Mouse (Mus musculus): ENCODE data around the gene Rock2. TPM values are rescaled to one million over a fixed set of nuclear protein-coding genes. Genes with fewer than 3 reads are reported as not detected.

Gene Rock2
- polyA plus RNA-seq (2012; rRNA removed) = 3.0 and 3.1 TPM in 2 replicates

DNA sequence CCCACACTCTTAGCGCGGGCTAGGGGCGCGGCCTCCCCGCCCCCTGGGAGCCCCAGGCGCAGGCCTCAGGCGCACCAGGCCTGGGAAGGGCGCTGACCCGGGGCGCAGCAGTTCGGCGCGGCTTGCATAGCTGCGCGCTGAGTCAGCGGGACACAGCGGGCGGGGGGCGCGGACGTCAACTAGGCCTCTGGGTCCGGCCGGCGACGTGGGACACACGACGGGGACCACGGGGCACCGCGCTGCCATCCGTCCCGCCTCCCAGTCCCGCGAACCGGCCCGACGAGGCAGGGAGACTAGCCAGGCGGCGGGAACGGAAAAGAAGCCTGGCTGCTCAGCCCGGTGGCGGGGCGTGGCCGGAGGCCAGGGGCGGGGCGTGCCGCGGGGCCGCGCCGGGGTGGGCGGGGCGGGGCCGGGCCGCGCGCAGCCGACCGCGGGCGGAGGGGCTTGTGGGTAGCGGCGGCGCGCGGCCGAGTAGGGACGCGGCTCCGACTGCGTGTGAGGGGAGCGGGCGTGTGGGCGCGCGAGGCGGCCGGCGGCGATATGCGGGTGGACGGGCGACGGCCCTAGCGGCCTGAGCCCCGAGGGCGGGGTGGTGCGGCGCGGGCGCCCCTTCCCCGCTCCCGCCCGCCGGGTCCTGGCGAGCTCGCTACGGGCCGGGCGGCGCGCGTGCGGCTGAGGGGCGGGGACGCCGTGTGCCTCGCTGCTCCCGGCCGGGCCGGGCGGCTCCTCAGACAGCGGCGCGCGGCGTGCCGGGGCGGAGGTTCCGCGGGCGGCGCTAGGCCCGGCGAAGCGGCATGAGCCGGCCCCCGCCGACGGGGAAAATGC lies at the start of gene Rock2:
Gene Rock2 (plus strand): TSS at position 500 of the 825 bp plus-strand sequence.
- H3K4me1 ChIP-seq (ENCODE audit: control insufficient read depth, insufficient read depth, insufficient read length) = peaks cover 2% of the 10 kb centered on the region
- no peaks in the 10 kb centered on the region for H3K36me3 ChIP-seq (ENCODE audit: control insufficient read depth, insufficient read depth, low read length)
- peak; percentile 35 to 79 for DNase-seq (ENCODE audit: low read depth in 1 of 2, low spot score in 2 of 2)
- under 1% methylated on average over 83 of the region's 130 CpGs for WGBS
- peak within 1 kb of the TSS; percentile 98 for H3K4me3 ChIP-seq (ENCODE audit: extremely low read depth, insufficient read depth, insufficient read length)
- H3K27me3 ChIP-seq (ENCODE audit: control insufficient read depth, insufficient read depth, low read length) = no peaks in the 10 kb centered on the region
- H3K27ac ChIP-seq (ENCODE audit: insufficient read depth, low read length) = peak within 1 kb of the TSS; percentile 99
- TF ChIP-seq CTCF (IDR thresholded peaks at IDR 0.05; ENCODE audit: extremely low read depth, insufficient read depth, insufficient read length, insufficient replicate concordance) (no peak), POLR2A (IDR thresholded peaks at IDR 0.05; ENCODE audit: low read depth, low read length) (peak; percentile 43; the same call in 1 of the 2 replicates)

DNA sequence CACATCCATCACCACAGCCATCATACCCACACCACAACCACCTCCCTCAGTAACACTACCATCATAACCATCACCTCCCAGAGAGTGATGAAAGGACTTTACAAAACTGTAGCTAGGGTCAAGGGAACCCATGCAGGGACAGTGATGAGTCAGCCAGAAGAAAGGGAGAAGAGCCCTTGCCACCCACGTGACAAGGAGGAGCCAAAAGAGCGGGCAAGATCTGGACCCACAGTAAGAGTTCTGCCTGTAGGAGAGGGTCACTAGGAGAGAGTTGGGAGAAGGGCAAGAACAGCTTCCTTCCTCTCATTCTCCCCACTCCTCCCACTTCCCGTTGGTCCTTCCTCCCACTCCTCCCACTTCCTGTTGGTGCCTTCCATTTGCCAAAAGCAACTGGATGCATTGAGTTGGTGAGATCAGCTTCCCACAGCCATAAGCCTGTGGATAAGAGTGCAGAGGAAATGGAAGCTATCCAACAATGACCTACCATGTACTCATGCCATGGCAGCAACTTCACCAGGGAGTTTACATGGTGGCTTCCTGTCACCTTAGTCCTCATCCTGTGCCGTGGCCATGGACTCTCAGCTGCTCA lies 47.4 kb upstream of the Rock2 start:
- H3K4me3 ChIP-seq (ENCODE audit: extremely low read depth, insufficient read depth, insufficient read length) = no peak overlapping the region
- no peak overlapping the region for H3K27ac ChIP-seq (ENCODE audit: insufficient read depth, low read length)
- no peak for DNase-seq (ENCODE audit: low read depth in 1 of 2, low spot score in 2 of 2)
- TF ChIP-seq POLR2A (IDR thresholded peaks at IDR 0.05; ENCODE audit: low read depth, low read length) (no peak), CTCF (IDR thresholded peaks at IDR 0.05; ENCODE audit: extremely low read depth, insufficient read depth, insufficient read length, insufficient replicate concordance) (no peak)
- H3K4me1 ChIP-seq (ENCODE audit: control insufficient read depth, insufficient read depth, insufficient read length) = no peaks in the 10 kb centered on the region
- 67% methylated on average over 4 of the region's 4 CpGs for WGBS
- no peaks in the 10 kb centered on the region for H3K27me3 ChIP-seq (ENCODE audit: control insufficient read depth, insufficient read depth, low read length)
- no peaks in the 10 kb centered on the region for H3K36me3 ChIP-seq (ENCODE audit: control insufficient read depth, insufficient read depth, low read length)

DNA sequence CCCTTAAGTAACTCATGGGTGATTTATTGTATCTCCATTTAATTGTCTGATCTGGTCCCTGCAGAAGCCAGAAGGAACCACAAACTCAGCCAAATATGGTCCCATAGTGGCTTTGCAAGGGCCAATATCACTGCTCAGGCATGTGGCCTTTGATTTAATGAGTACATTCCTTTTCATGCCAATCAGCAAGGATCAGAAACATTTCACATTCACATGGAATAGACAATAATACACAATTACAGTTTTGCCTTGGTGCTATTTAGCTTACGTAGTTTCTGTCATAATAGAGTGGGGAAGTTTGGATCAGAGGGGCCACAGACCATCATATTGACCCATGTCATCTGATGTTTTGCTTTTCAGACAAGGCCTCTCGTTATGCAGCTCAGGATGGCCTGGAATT lies 46.2 kb upstream of the Rock2 start:
- H3K27me3 ChIP-seq (ENCODE audit: control insufficient read depth, insufficient read depth, low read length) = no peaks in the 10 kb centered on the region
- 89% methylated on average over 2 of the region's 2 CpGs for WGBS
- H3K4me3 ChIP-seq (ENCODE audit: extremely low read depth, insufficient read depth, insufficient read length) = no peak overlapping the region
- no peaks in the 10 kb centered on the region for H3K4me1 ChIP-seq (ENCODE audit: control insufficient read depth, insufficient read depth, insufficient read length)
- no peaks in the 10 kb centered on the region for H3K36me3 ChIP-seq (ENCODE audit: control insufficient read depth, insufficient read depth, low read length)
- H3K27ac ChIP-seq (ENCODE audit: insufficient read depth, low read length) = no peak overlapping the region
- TF ChIP-seq POLR2A (IDR thresholded peaks at IDR 0.05; ENCODE audit: low read depth, low read length) = no peak
- TF ChIP-seq CTCF (IDR thresholded peaks at IDR 0.05; ENCODE audit: extremely low read depth, insufficient read depth, insufficient read length, insufficient replicate concordance) = no peak
- DNase-seq (ENCODE audit: low read depth in 1 of 2, low spot score in 2 of 2) = no peak

DNA sequence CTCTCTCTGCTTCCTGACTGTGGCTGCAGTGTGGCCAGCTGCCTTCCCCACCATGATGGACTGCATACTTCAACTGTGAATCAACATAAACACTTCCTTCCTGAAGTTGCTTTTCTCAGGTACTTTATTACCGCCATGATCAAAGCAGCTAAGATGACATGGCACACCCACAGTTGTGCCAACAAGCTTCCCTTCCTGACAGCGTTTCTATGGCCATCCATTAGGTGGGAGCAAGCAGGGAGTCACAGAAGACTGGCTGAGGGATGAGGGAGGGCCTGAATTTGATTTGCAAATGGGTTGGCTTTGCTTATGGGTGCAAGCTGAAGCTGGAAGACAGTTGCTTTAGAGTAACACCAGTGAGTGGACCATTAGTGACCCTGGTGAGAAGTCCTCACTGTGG lies 44.9 kb upstream of the Rock2 start:
- Histone ChIP-seq H3K27ac (ENCODE audit: insufficient read depth, low read length) (no peak overlapping the region), H3K4me3 (ENCODE audit: extremely low read depth, insufficient read depth, insufficient read length) (no peak overlapping the region), H3K36me3 (ENCODE audit: control insufficient read depth, insufficient read depth, low read length) (no peaks in the 10 kb centered on the region), H3K4me1 (ENCODE audit: control insufficient read depth, insufficient read depth, insufficient read length) (no peaks in the 10 kb centered on the region), H3K27me3 (ENCODE audit: control insufficient read depth, insufficient read depth, low read length) (no peaks in the 10 kb centered on the region)
- 38% methylated on average over 2 of the region's 2 CpGs for WGBS
- TF ChIP-seq CTCF (IDR thresholded peaks at IDR 0.05; ENCODE audit: extremely low read depth, insufficient read depth, insufficient read length, insufficient replicate concordance) (no peak), POLR2A (IDR thresholded peaks at IDR 0.05; ENCODE audit: low read depth, low read length) (no peak)
- no peak for DNase-seq (ENCODE audit: low read depth in 1 of 2, low spot score in 2 of 2)

DNA sequence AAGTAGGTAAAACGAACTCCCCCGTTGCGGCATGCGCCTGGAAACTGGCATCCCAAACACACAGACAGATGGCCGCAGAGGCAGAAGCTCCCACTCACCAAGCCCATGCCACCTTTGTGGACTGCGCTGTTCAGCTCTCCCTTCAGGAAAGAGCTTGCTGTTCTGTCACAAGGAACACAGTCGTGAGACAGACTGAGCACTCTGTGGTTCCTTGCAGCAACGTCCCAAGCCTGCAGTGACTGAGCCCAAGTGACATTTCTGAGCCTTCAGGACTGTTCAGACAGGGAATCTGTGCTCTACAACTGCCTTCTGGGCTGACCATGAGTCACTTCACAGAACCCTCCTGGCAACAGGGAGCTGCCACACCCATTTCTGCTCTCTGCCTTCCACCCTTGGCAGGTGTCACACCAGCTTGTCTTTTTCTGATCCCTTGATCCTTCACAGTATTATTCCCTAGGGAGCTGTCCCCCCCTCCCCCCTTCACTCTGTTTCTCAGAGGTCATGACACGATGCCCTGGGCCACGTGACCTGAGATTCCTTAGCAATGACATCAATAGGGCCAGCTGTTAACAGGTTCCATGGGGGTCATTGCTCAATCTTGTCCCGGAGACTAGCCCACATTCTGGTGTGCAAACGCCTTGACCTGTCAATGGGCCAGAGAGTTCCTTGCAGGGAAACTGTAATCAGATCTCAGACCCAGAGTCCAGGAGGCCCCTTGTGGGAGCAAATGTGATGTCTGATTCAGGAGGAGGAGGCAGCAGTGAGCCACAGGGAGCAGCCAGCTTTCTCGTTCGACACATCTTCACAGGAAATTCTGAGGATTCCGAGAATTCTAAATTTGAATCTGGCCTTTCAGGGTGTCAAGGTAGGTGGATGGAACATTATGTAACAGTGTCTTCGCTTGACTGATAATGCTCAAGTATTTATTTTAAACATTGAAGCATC lies 44.0 kb upstream of the Rock2 start:
- H3K36me3 ChIP-seq (ENCODE audit: control insufficient read depth, insufficient read depth, low read length) = no peaks in the 10 kb centered on the region
- WGBS = 81% methylated on average over 16 of the region's 16 CpGs
- H3K4me1 ChIP-seq (ENCODE audit: control insufficient read depth, insufficient read depth, insufficient read length) = no peaks in the 10 kb centered on the region
- no peaks in the 10 kb centered on the region for H3K27me3 ChIP-seq (ENCODE audit: control insufficient read depth, insufficient read depth, low read length)
- no peak for TF ChIP-seq POLR2A (IDR thresholded peaks at IDR 0.05; ENCODE audit: low read depth, low read length)
- no peak for TF ChIP-seq CTCF (IDR thresholded peaks at IDR 0.05; ENCODE audit: extremely low read depth, insufficient read depth, insufficient read length, insufficient replicate concordance)
- no peak for DNase-seq (ENCODE audit: low read depth in 1 of 2, low spot score in 2 of 2)
- H3K27ac ChIP-seq (ENCODE audit: insufficient read depth, low read length) = no peak overlapping the region
- H3K4me3 ChIP-seq (ENCODE audit: extremely low read depth, insufficient read depth, insufficient read length) = no peak overlapping the region

DNA sequence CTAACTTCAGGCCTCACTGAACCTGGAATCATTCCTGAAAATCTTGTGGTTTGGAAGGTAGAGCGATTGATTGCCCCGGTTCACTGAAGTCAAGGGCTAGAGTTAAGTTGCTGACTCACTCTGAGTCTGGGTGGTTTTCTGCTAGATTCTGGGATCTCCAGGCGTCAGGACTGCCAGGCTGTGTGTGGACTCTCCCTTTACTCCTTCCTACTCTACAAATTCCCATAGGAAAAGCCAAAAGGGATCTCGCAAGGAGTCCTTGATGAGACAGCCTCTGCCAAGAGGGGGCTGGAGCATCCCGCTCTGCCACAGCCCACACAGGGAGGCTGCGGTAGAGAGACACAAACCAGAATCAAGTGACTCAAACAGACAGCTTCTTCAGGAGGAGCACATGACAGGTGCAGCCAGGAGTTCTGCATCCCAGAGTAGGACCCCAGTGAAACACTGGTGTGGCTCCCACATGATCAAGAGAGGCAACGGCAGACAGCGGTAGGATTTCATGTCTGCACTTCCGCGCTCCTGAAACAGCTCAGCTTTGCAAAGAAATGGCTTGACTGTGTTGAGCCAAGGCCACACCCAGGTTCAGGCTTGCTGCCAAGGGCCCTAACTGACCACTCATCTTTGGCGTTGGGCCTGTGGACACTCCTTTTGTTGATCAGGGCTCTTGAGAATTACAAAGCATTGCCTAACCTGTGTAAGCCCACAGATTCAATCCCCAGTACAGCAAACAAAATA lies 41.1 kb upstream of the Rock2 start:
- TF ChIP-seq POLR2A (IDR thresholded peaks at IDR 0.05; ENCODE audit: low read depth, low read length) (no peak), CTCF (IDR thresholded peaks at IDR 0.05; ENCODE audit: extremely low read depth, insufficient read depth, insufficient read length, insufficient replicate concordance) (no peak)
- Histone ChIP-seq H3K4me3 (ENCODE audit: extremely low read depth, insufficient read depth, insufficient read length) (no peak overlapping the region), H3K36me3 (ENCODE audit: control insufficient read depth, insufficient read depth, low read length) (no peaks in the 10 kb centered on the region), H3K27ac (ENCODE audit: insufficient read depth, low read length) (0 out of 2 replicates have a peak overlapping the region, but pooled peaks have one; percentile 7), H3K4me1 (ENCODE audit: control insufficient read depth, insufficient read depth, insufficient read length) (no peaks in the 10 kb centered on the region), H3K27me3 (ENCODE audit: control insufficient read depth, insufficient read depth, low read length) (no peaks in the 10 kb centered on the region)
- DNase-seq (ENCODE audit: low read depth in 1 of 2, low spot score in 2 of 2) = no peak
- WGBS = 75% methylated on average over 11 of the region's 11 CpGs
